Mouse (Mus musculus): ENCODE measurements around the gene Sez6. TPM values are rescaled to one million over a fixed set of nuclear protein-coding genes. Genes with fewer than 3 reads are reported as not detected.

Gene Sez6
- polyA plus RNA-seq, 1 experiment from 2014 or later, result 104 TPM

DNA sequence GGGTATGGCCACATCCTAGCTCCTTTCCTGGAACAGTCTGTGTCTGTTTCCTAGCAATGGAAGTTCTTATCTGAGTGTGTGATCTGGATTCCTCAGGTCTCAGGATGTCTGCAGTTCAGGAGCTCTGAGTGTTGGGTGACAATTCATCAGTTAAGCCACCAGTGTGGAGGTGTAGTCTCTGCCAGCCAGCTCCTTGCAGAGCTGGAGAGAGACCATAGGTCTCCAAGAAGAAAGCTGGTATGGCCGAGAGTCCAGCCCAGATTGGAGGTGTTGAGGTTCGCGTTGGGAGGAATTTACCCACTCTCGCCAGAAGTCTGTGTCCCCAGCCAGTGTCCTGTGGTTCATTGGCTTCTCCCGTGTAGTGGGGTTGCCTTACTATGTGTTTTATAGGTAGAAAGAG is 2.0 kb downstream of the Sez6 start:
- H3K4me3 ChIP-seq, result peak overlapping the region; percentile 79
- no peaks in the 10 kb centered on the region for H3K9me3 ChIP-seq
- peak overlapping the region; percentile 95 for H3K9ac ChIP-seq
- peaks cover 90% of the 10 kb centered on the region for H3K4me1 ChIP-seq (replicated peaks)
- WGBS, result 47% methylated on average over 5 of the region's 5 CpGs
- H3K36me3 ChIP-seq, result no peaks in the 10 kb centered on the region
- H3K27ac ChIP-seq (replicated peaks), result peak overlapping the region; percentile 98
- H3K27me3 ChIP-seq, result peaks cover 89% of the 10 kb centered on the region
- no peak for ATAC-seq (ENCODE audit: low read depth)
- H3K4me2 ChIP-seq, result peak overlapping the region; percentile 92

DNA sequence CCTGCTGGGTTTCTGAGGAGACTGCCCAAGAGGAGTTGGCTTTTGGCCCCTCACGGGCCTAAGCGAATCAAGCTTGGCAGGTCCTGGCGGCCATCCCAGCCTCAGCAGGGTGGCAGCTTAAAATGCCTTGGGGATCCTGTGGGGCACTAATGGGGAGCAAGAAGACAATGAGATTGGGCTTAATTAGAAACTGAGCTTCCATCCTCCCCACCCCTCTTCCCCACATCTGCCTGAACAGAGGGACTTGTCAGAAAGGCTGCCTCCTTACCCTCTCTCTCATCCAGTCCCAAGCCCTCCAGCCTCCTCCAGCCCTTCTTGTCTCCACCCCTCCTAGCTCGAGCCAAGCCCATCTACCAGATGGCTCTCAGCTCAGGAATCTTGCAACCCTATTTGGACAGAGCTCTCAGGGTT is 3.5 kb downstream of the Sez6 start:
- Histone ChIP-seq H3K4me1 (replicated peaks) (peaks cover 91% of the 10 kb centered on the region), H3K4me3 (peak overlapping the region; percentile 79), H3K9ac (peak overlapping the region; percentile 95), H3K27ac (replicated peaks) (peak overlapping the region; percentile 98), H3K9me3 (no peaks in the 10 kb centered on the region), H3K36me3 (no peaks in the 10 kb centered on the region), H3K4me2 (peak overlapping the region; percentile 92), H3K27me3 (peaks cover 89% of the 10 kb centered on the region)
- WGBS, result 2% methylated on average over 4 of the region's 4 CpGs
- no peak for ATAC-seq (ENCODE audit: low read depth)

DNA sequence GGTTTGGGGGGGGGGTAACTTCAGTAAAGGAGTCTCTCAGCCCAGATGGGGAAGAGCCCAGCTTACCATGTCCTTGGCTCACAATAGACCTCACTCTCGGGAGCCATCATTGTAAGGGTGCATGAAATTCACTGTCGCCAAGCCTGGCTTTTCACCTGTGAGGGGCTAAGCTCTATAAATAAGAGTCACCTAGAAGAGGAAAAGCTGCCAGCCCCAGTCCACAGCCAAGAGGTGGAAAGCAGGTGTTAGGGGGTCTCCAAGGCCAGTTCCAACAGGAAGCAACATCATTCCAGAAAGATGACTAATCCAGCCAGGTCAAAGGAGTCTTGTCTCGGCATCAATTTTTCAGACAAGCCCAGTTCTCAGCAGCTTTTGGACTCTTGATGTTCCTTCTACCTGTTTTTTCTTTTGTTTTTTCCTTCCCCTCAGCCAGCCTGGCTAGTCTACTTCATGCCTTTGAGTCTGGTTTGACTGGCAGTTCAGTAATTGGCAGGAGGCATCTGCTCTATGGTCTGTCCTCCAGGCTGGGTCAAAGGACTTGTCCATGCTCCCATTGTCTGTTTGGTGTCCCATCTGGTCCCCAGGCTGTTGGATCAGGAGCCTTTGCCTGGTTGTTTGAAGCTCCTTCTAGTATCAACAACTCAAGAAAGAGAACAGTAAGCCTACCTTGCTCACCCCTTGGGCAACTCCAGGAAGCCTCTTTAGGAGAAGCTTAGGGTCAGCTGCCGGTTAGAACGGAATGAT is 4.1 kb downstream of the Sez6 start:
- H3K9ac ChIP-seq, result peak overlapping the region; percentile 95
- peaks cover 89% of the 10 kb centered on the region for H3K27me3 ChIP-seq
- peak overlapping the region; percentile 92 for H3K4me2 ChIP-seq

DNA sequence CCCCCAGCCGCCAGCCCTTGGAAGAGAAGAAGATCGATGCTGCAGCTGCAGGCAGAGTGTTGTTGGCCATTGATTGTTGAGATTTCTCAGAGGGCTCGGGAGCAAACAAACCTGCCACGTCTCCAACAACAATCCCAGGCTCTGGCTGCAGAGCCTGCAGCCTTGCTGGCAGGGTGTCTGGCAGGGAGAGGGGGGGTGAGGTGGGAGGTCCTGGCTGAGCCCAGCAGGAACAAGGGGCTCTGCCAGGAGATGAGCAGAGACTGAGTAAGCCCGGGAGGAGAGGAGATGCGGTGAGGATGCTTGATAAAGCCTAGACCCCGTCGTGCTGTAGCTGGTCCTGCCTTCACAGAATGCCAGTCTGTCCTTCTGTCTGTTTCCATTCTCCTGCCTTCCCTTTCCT is 6.2 kb downstream of the Sez6 start:
- Histone ChIP-seq H3K27ac (replicated peaks) (peak overlapping the region; percentile 49), H3K4me1 (replicated peaks) (peaks cover 79% of the 10 kb centered on the region), H3K4me3 (peak overlapping the region; percentile 79; the same call in 1 of the 2 replicates), H3K27me3 (peaks cover 97% of the 10 kb centered on the region), H3K4me2 (peak overlapping the region; percentile 92), H3K36me3 (no peaks in the 10 kb centered on the region), H3K9ac (peak overlapping the region; percentile 60), H3K9me3 (no peaks in the 10 kb centered on the region)
- ATAC-seq (ENCODE audit: low read depth), result no peak
- WGBS, result 2% methylated on average over 8 of the region's 8 CpGs

More for the DNA sequence above, 4.1 kb downstream of the Sez6 start:
- H3K27ac ChIP-seq (replicated peaks), result peak overlapping the region; percentile 98
- H3K9me3 ChIP-seq, result no peaks in the 10 kb centered on the region
- WGBS, result 51% methylated on average over 5 of the region's 5 CpGs
- peaks cover 85% of the 10 kb centered on the region for H3K4me1 ChIP-seq (replicated peaks)
- ATAC-seq (ENCODE audit: low read depth), result no peak
- peak overlapping the region; percentile 79 for H3K4me3 ChIP-seq
- no peaks in the 10 kb centered on the region for H3K36me3 ChIP-seq

DNA sequence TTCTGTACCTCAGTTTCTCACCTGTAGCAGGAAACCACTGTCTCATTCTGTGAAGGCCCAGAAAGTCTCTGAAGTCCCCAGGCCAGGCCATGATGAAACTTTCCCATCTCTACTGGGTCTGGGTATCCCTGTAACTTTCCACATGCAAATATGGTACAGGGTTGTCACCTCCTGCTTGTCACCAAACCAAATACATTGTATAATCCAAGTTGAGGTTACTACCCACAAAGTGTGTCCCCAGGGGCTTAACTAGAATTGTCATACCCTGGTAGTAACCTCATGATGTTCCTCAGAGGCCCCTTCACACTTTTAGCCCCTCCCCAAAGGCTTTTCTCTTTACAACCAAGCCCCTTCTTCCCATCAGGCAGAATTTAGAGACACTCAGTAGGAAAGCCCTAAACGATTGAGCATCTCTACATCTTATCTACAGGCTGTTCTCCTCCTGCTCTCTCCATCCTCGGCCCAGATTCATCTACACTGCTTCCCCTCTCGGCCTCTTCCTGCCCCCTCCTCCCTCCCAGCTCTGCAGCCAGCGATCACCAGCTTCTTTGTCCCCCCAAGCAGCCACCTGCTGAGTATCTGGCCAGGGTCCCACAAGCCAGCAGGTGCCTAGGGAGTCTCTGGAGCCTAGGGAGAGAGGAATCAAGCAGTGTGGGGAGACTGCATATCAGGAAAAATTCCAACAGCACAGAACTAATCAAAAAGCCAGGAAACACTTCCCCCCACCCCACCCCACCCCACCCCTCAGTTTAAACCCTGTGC is 7.2 kb downstream of the Sez6 start:
- peaks cover 79% of the 10 kb centered on the region for H3K4me1 ChIP-seq (replicated peaks)
- no peak overlapping the region for H3K27ac ChIP-seq (replicated peaks)
- no peaks in the 10 kb centered on the region for H3K36me3 ChIP-seq
- H3K27me3 ChIP-seq, result peaks cover 93% of the 10 kb centered on the region
- H3K4me3 ChIP-seq, result no peak overlapping the region
- no peaks in the 10 kb centered on the region for H3K9me3 ChIP-seq
- no peak for ATAC-seq (ENCODE audit: low read depth)
- H3K4me2 ChIP-seq, result no peak overlapping the region
- H3K9ac ChIP-seq, result no peak overlapping the region
- 8% methylated on average over 4 of the region's 4 CpGs for WGBS

DNA sequence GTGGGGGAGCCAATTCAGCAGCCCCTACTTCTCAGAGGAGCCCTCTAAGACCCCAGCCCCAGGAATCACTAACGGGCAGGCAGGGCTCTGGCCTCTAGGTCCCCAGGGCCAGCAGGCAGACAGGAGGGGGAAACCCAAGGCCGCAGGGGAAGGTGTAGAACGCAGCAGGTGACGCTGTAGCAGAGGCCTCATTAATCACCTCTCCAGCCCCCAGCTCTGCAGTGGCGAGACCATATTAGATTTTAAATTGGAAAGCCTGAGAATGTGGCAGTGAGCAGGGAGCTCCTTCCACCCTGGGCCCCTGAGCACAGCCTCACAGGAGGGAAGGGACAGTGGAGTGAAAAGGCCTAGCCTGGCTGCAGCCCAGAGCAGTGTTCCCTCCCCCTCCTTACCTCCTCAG is 11.6 kb downstream of the Sez6 start:
- 4% methylated on average over 5 of the region's 5 CpGs for WGBS
- H3K27ac ChIP-seq (replicated peaks), result peak overlapping the region; percentile 80
- peaks cover 89% of the 10 kb centered on the region for H3K27me3 ChIP-seq
- no peaks in the 10 kb centered on the region for H3K9me3 ChIP-seq
- peak; percentile 34; the same call in 1 of the 2 replicates for ATAC-seq (ENCODE audit: low read depth)
- 0 out of 2 replicates have a peak, but pooled peaks cover 2% of the 10 kb centered on the region for H3K36me3 ChIP-seq
- H3K9ac ChIP-seq, result peak overlapping the region; percentile 47
- H3K4me3 ChIP-seq, result no peak overlapping the region
- H3K4me1 ChIP-seq (replicated peaks), result peaks cover 46% of the 10 kb centered on the region
- no peak overlapping the region for H3K4me2 ChIP-seq

DNA sequence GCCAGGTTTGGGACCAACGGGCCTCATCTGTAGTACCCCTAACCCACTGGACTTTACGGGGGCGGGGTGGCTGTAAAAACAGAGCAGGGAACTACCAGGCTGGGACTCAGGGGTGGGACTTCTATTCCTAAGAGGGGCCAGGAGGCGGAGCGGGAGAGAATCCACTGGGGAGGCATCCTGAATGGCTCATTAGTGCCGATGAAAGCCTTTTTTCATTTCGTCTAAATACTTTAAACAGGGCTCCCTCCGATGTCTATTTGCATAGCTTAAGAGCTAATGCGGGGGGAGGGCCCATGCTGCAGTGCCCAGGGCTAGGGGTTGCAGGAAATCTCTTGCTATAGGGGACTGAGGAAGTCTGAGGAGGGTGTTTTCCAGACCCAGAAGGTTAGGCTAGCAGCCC is 17.3 kb downstream of the Sez6 start:
- H3K4me2 ChIP-seq, result peak overlapping the region; percentile 33
- no peaks in the 10 kb centered on the region for H3K9me3 ChIP-seq
- H3K36me3 ChIP-seq, result 0 out of 2 replicates have a peak, but pooled peaks cover 2% of the 10 kb centered on the region
- WGBS, result 3% methylated on average over 9 of the region's 9 CpGs
- peak overlapping the region; percentile 73 for H3K27ac ChIP-seq (replicated peaks)
- H3K4me1 ChIP-seq (replicated peaks), result peaks cover 38% of the 10 kb centered on the region
- peak; percentile 75 for ATAC-seq (ENCODE audit: low read depth)
- H3K27me3 ChIP-seq, result peaks cover 88% of the 10 kb centered on the region
- H3K4me3 ChIP-seq, result no peak overlapping the region
- no peak overlapping the region for H3K9ac ChIP-seq

DNA sequence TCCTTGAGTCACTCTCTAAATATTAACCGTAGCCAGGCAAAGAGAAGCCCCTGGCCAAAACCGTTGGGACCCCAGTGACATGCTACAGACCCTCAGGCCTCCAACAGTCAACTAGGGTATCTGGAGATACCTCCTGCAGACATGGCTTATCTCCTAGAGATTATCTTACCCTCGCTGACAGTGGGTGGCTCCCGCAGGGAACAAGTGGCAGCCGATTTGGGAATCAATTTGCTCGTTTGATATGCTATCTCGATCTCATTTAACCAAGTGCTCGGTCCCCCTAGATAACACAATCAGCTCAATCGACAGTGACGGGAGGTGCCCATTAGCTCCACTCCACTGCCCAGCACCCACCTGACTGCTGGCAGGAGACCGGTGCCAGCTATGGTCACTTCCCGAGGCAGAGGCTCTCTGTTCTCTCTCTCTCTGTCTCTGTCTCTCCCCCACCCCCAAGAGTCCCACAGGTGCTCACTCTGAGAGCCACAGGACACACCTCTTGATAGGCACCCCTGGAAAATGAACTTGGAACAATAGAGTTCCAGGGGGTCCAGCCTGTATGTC is 19.6 kb downstream of the Sez6 start:
- 45% methylated on average over 12 of the region's 12 CpGs for WGBS
- Histone ChIP-seq H3K9ac (no peak overlapping the region), H3K27ac (replicated peaks) (no peak overlapping the region), H3K4me1 (replicated peaks) (peaks cover 38% of the 10 kb centered on the region), H3K4me2 (no peak overlapping the region), H3K27me3 (peaks cover 93% of the 10 kb centered on the region), H3K4me3 (no peak overlapping the region), H3K36me3 (peaks cover 21% of the 10 kb centered on the region), H3K9me3 (no peaks in the 10 kb centered on the region)
- ATAC-seq (ENCODE audit: low read depth), result no peak

DNA sequence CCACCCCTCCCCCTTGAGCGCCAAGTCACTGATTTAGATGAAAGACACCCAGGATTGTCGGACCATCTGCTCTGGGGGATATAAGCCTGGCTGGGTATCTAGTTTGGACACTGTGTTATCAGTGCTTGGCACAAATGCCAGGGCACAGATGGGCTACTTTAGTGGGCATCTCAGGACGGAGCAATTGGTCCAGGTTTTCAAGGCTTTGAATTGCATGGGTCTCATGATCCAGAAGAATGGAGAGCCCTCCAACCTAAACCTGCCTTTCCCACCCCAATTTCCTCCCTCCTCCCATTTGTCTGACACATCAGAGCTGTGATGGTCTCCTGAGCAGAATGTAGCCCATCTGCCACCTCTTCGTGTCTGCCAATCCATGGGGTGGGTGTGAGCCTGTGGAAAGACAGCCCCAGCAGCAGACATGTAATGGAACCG is 20.2 kb downstream of the Sez6 start:
- no peak for ATAC-seq (ENCODE audit: low read depth)
- Histone ChIP-seq H3K4me3 (no peak overlapping the region), H3K4me1 (replicated peaks) (peaks cover 39% of the 10 kb centered on the region), H3K36me3 (peaks cover 21% of the 10 kb centered on the region), H3K9ac (no peak overlapping the region), H3K27me3 (peaks cover 93% of the 10 kb centered on the region), H3K4me2 (no peak overlapping the region), H3K27ac (replicated peaks) (0 out of 2 replicates have a peak overlapping the region, but pooled peaks have one; percentile 2), H3K9me3 (no peaks in the 10 kb centered on the region)
- 58% methylated on average over 5 of the region's 5 CpGs for WGBS

DNA sequence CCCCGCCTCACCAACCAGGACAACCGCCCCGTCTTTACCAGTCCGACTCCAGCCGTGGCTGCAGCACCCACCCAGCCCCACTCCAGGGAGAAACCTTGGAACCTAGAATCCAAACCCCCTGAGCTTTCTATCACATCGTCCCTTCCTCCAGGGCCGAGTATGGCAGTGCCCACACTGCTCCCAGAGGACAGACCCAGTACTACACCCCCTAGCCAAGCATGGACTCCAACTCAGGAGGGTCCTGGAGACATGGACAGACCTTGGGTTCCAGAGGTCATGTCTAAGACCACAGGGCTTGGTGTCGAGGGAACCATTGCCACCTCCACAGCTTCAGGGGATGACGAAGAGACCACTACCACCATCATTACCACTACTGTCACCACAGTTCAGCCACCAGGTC is 23.1 kb downstream of the Sez6 start:
- Histone ChIP-seq H3K9ac (no peak overlapping the region), H3K9me3 (no peaks in the 10 kb centered on the region), H3K4me2 (no peak overlapping the region), H3K27ac (replicated peaks) (no peak overlapping the region; the same call in 1 of the 2 replicates), H3K27me3 (peaks cover 96% of the 10 kb centered on the region), H3K36me3 (peaks cover 22% of the 10 kb centered on the region), H3K4me3 (no peak overlapping the region), H3K4me1 (replicated peaks) (peaks cover 42% of the 10 kb centered on the region)
- 42% methylated on average over 9 of the region's 9 CpGs for WGBS
- ATAC-seq (ENCODE audit: low read depth), result no peak

DNA sequence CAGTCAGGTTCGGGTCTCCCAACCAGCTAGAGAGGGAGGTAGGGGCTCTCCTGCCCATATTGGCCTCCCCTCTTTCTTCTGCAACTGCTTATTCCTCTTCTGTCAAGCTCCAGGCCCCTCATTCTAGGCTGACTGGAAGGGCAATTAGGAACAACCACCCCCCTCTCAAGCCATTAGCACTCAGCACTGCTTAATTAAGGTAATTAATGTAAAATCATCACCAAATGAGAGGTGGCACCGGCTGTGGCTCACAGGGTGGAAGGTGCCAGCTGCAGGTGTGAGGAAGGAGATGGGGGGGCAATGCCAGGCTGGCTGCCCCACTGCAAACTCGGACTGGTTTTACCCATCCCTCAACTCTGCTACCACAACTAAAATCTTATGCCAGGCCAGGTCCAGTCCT is 25.8 kb downstream of the Sez6 start:
- 42% methylated on average over 3 of the region's 3 CpGs for WGBS
- no peak overlapping the region for H3K27ac ChIP-seq (replicated peaks)
- H3K4me2 ChIP-seq, result no peak overlapping the region
- no peak overlapping the region for H3K9ac ChIP-seq
- H3K9me3 ChIP-seq, result no peaks in the 10 kb centered on the region
- peaks cover 22% of the 10 kb centered on the region for H3K36me3 ChIP-seq
- ATAC-seq (ENCODE audit: low read depth), result no peak
- H3K4me3 ChIP-seq, result no peak overlapping the region
- H3K4me1 ChIP-seq (replicated peaks), result peaks cover 44% of the 10 kb centered on the region
- H3K27me3 ChIP-seq, result peaks cover 98% of the 10 kb centered on the region

DNA sequence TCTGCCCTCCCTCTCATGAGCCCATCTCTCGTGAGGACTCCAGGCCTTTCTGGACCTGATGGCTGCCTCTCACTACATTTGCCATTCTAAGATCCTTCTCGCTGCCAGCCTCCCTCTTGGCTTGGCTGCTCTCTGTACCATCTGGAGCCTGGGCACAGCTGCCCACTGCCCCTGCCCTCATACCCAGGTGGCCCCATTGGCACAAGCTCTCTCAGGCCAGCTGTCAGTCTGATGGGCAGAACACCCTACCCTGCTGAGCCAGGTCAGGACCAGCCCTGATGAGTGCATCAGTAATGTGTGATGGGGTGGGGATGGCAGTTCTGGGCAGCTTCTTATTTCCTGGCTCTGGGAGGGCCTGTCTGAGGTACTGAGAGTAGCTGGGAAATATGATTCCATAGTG is 27.7 kb downstream of the Sez6 start:
- H3K27me3 ChIP-seq, result peaks cover 99% of the 10 kb centered on the region
- 65% methylated on average over 2 of the region's 2 CpGs for WGBS
- H3K4me1 ChIP-seq (replicated peaks), result peaks cover 44% of the 10 kb centered on the region
- no peak overlapping the region for H3K4me3 ChIP-seq
- H3K9ac ChIP-seq, result peak overlapping the region; percentile 5; the same call in 1 of the 2 replicates
- H3K4me2 ChIP-seq, result no peak overlapping the region
- no peaks in the 10 kb centered on the region for H3K9me3 ChIP-seq
- no peak for ATAC-seq (ENCODE audit: low read depth)
- H3K36me3 ChIP-seq, result peaks cover 21% of the 10 kb centered on the region
- no peak overlapping the region for H3K27ac ChIP-seq (replicated peaks)

All from neural tube, embryonic 13.5 days (tissue).